23 mouse cellular contexts compared by ENCODE assay signal in genomic region chr5:91113967-91114366, GRCm38 (mm10). TPM values are rescaled to one million over a fixed set of nuclear protein-coding genes. Genes with fewer than 3 reads are reported as not detected.
"Had no signal": no experiment of that assay in that cellular context is flagged by ENCODE, and none has a peak within 500 bp of the region (broad histone marks: within the 10 kb centered on the region; RNA-seq: fewer than 3 reads in every experiment).

No protein-coding gene starts in this region.

- ATAC-seq: midbrain, embryonic 15.5 days had no signal

- H3K36me3 ChIP-seq: liver, embryonic 13.5 days; midbrain, embryonic 12.5 days; midbrain, embryonic 15.5 days; neural tube, embryonic 12.5 days; stomach, embryonic 15.5 days had no signal

- H3K27me3 ChIP-seq: liver, embryonic 13.5 days; midbrain, embryonic 12.5 days; midbrain, embryonic 15.5 days; neural tube, embryonic 12.5 days; stomach, embryonic 15.5 days had no signal

- H3K9ac ChIP-seq: liver, embryonic 13.5 days; midbrain, embryonic 12.5 days; midbrain, embryonic 15.5 days; neural tube, embryonic 12.5 days; stomach, embryonic 15.5 days had no signal

- H3K4me3 ChIP-seq: layer of hippocampus, adult 2 months; liver, embryonic 13.5 days; midbrain, embryonic 12.5 days; midbrain, embryonic 15.5 days; neural tube, embryonic 12.5 days; stomach, embryonic 15.5 days had no signal

- H3K9me3 ChIP-seq: liver, embryonic 13.5 days; midbrain, embryonic 12.5 days; midbrain, embryonic 15.5 days; neural tube, embryonic 12.5 days; stomach, embryonic 15.5 days had no signal

- DNase-seq: kidney, adult 18-20 months; kidney, adult 9 months; kidney, postnatal 25 days; layer of hippocampus, adult 9-11 months; liver, embryonic 13.5 days; lung, adult 2 months; retina, postnatal 1 day; right cerebral cortex, postnatal 25 days; spleen, adult 18-20 months; thymus, postnatal 25 days had no signal

- H3K4me2 ChIP-seq: liver, embryonic 13.5 days; midbrain, embryonic 12.5 days; midbrain, embryonic 15.5 days; neural tube, embryonic 12.5 days; stomach, embryonic 15.5 days had no signal

- H3K4me1 ChIP-seq: liver, embryonic 13.5 days; midbrain, embryonic 12.5 days; midbrain, embryonic 15.5 days; neural tube, embryonic 12.5 days; stomach, embryonic 15.5 days had no signal

- H3K27ac ChIP-seq: kidney, postnatal 0 days; layer of hippocampus, adult 2 months; liver, embryonic 13.5 days; midbrain, embryonic 12.5 days; midbrain, embryonic 15.5 days; neural tube, embryonic 12.5 days; stomach, embryonic 15.5 days had no signal

RNA-seq across cellular contexts. Expression of gene Areg, which starts 25.4 kb away (rescaled TPM):
- total RNA-seq: liver, adult 2 months; neutrophil, adult 5-6 weeks had no signal
- polyA plus RNA-seq: limb, embryonic 11.5 days; liver, adult 2 months; liver, embryonic 13.5 days; liver, embryonic 16.5 days; midbrain, embryonic 12.5 days had no signal

RNA-seq across cellular contexts. Expression of gene Ereg, which starts 39.5 kb away (rescaled TPM):
- total RNA-seq: layer of hippocampus, adult 2 months; layer of hippocampus, postnatal 25 days; left cerebral cortex, adult 18-20 months; left cerebral cortex, postnatal 25 days had no signal
- polyA plus RNA-seq: kidney, postnatal 0 days; limb, embryonic 11.5 days; midbrain, embryonic 12.5 days; midbrain, embryonic 15.5 days; neural tube, embryonic 12.5 days had no signal
